Mouse (Mus musculus): ENCODE measurements at regions not wholly inside any gene's neighbourhood (a gene's known extent, or its start where the extent isn't known, plus 50 kb on each side); places are given as distances from the start of the nearest gene placed in this dataset.

DNA sequence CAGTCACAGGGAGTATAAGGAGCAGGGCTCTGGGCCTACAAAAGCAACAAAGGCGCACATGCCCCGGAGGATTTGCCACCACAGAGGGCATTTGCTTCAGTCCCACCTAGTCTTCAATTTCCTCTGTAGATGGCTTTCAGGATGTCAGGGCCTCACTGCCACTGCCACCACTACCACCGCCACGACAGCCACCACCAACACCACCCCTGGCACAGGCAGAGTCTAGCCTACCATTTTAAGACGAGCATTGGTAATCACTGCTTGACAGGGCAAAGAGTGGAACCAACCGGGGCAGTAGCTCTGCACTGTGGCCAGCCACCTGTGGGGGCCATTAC lies 132.3 kb upstream of the Zfp703 start:
- DNase-seq (ENCODE audit: low spot score), result no peak

DNA sequence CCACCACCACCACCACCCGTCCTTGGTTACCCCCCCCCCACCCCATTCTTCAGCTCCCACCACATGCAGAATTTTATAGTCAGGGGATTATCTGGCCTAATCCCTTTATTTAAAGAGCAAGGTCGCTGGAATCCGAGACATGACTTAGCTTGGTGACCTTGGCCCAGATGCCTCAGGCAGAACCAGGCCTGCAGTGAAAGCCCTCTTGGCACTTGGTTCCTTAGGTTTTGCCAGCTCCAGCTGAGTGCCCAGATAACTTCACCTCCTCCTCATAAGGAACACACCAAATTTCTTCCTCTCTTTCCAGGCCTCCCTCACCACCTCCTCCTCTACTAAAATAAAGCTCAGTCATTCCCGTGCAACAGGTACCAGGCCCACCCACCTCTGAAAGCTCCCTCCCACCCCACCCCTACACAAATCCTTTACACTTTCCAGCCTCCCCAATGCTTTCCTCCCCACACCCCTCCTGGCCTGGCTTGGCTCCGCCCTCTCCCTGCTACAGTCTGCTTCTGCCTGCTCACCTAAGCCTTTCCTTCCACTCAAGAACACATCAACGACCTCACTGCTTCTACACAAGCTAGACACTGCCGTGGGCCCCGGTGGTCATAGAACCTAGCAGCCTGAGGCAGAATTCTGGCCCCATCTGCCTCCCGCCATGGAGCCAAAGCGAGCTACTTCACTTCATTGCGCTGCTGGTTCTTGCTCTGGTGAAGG lies 131.5 kb upstream of the Zfp703 start:
- no peak for DNase-seq (ENCODE audit: low spot score)

- DNase-seq (ENCODE audit: low spot score), result no peak
These were observed 130.1 kb upstream of the Zfp703 start for GRCm38 (mm10) chr8:26847009-26847408.

GRCm38 (mm10) chr8:26848098-26848772 lies 128.9 kb upstream of the Zfp703 start:
- no peak for DNase-seq (ENCODE audit: low spot score)

- no peak for DNase-seq (ENCODE audit: low spot score)
These were observed 128.0 kb upstream of the Zfp703 start for GRCm38 (mm10) chr8:26848955-26849684.

DNA sequence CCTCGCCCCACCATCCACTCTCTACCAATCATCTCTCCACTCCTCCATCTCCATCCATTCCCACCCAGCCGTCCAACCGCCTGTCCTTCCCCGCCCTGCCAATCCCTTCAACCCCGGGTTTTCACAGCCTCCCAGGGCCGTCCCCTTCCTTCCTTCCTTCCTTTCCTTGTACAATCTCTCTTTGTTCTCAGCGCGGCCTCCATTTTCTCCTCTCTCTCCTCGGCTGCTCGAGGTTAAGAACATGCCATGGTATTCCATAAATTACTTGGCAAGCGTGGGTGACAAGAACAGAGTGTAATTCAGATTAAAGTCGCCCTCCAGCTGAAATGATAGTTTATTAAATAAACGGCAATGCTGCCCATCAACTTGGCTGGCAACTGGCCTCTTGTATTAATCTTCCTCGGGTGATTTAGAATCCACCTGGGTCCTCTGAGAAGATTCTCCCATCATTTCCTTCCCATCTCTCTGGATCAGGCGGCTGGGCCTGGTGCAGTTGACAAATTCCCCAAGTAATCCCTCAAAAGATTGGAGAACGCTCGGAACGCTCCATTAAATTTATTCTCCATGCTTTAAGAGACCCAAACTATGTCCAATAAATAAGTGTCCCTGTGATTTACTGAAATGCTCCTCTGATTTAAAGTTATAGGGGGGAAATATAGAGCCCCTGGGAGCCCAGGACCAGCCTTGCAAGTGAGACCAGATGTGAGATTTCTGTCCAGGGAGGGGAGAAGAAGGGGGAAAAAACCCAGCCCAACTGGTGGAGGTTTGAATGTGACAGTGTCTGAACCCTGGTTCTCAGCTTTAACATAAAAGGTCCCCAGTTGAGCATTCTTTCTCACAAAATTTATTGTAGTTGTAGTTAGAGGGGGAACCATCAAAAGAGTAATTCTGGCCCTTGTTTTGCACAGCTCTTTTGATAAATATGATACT lies 125.0 kb upstream of the Zfp703 start:
- no peak for DNase-seq (ENCODE audit: low spot score)

GRCm38 (mm10) chr8:26852921-26853320 lies 124.2 kb upstream of the Zfp703 start:
- DNase-seq (ENCODE audit: low spot score), result no peak

DNA sequence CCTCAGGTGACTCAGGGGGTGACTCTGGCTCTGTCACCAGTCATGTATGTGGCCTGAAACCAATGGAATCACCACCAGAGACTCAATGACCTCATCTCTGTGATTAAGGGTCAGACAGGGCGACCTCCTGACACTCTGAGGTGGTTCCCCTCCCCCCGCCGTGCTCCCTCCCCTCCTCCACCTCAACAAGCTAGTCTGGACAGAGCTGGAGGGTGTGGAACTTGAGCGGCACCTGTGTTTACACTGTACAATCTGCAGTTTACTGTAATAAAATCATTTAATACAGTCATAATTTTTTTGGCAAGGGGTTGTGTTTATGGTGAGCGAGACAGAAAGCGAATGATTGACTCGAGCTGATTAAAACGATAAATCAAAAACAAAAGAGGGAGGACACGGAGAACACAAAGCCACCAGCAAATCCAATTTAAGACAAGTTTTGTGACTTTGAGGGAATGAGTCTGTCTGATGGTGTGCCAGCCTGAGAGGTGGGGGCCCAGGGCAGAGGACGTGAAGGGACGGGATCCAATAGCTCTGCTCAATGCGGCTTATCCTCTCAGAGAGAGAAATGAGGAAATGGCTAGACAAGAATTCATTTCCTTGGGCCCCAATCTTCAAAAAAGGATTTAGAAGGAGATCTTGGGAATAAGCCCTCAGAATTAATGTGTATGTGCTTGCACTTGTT lies 122.4 kb upstream of the Zfp703 start:
- no peak for DNase-seq (ENCODE audit: low spot score)

DNA sequence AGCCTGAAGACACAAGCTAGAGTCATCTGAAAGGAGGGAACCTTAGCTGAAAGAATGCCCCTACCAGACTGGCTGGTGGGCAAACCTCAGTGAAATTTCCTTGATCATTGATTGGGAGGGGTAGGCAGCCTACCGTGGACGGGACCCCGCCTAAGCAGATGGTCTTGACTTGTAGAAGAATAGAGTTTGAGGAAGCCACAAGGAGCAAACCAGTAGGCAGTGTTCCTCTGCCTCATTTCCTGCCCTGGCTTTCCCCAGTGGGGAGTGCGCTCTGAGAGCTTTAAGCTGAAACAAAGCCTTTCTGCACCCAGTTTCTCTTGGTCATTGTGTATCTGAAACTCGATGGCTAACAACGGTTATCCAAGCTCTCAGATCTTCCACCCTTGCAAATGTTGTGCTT lies 121.9 kb upstream of the Zfp703 start:
- DNase-seq (ENCODE audit: low spot score), result no peak

DNA sequence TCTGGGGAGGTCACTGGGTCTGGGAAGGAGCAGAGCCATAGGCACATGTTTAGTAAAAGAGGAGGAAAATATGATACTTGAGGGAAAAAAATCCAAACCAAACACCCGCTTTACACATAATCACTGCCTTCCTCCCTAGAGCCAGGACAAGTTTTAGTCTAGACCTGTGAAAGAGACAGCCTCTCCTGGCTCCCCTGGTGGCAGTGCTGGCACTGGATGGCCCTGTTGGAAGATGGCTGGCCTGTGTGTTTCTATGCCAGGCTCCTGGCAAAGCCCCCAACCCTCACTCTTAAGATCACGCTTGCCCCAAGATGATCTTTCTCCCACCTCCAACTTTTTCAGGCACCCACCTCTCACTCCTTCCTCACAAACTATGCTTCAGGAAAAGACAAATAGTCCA lies 112.6 kb upstream of the Zfp703 start:
- no peak for DNase-seq (ENCODE audit: low spot score)

- DNase-seq (ENCODE audit: low spot score), result no peak
These were observed 112.2 kb upstream of the Zfp703 start for GRCm38 (mm10) chr8:26864971-26865370.

GRCm38 (mm10) chr8:26868101-26868848 lies 108.8 kb upstream of the Zfp703 start:
- no peak for DNase-seq (ENCODE audit: low spot score)

DNA sequence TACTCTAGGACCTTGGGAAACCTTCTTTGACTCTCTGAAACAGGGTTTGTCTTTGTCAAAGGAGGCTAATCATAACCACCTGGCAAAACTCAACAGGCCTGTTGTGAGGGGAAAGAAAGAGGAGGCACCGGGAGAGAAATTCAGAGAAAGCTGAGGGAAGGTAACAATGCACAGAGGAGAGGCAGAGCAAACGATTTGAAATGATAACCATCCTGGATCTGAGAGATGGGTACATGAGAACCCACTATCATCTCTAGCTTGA lies 108.3 kb upstream of the Zfp703 start:
- no peak for DNase-seq (ENCODE audit: low spot score)

DNA sequence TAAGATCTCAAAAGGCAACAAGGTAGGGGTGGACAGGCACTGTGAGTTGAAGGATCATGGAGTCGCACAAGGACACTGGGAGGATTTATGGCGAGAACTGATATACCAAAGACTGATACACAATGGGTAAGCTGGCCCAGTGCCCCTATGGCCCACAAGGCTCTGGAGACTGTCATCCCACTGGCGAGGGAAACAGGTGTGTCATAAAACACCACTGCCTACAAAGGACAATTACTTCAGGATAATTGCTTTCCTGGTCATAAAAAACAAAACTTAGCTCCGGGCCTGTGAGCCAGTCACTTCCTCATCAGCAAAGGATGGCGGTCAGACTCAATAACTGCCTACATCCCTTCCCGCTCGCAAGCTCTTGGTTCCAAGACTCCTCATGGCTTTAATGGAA lies 105.3 kb upstream of the Zfp703 start:
- DNase-seq (ENCODE audit: low spot score), result no peak

- DNase-seq (ENCODE audit: low spot score), result no peak
These were observed 104.7 kb upstream of the Zfp703 start for GRCm38 (mm10) chr8:26872382-26872781.

DNA sequence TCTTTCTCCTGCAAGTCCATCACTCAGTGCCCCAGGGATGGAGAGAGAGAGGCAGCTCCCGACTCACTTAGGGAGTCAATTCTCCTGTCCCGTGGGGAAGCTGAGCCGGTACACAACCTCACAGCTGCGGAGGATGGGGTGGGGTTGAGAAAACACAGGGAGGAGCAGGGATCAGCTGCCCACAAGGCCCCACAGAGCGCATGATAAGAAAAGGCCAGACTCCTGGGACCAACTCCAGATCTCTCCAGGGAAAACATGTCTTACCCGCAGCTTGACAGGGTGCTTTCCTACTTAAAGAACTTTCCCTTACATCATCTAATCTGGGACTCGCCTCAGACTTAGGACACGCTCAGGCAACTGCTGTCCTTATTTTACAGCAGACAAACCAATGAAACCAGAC lies 104.3 kb upstream of the Zfp703 start:
- no peak for DNase-seq (ENCODE audit: low spot score)

GRCm38 (mm10) chr8:26880177-26880576 lies 96.9 kb upstream of the Zfp703 start:
- DNase-seq (ENCODE audit: low spot score), result no peak

GRCm38 (mm10) chr8:26881268-26882120 lies 95.6 kb upstream of the Zfp703 start:
- DNase-seq (ENCODE audit: low spot score), result no peak

DNA sequence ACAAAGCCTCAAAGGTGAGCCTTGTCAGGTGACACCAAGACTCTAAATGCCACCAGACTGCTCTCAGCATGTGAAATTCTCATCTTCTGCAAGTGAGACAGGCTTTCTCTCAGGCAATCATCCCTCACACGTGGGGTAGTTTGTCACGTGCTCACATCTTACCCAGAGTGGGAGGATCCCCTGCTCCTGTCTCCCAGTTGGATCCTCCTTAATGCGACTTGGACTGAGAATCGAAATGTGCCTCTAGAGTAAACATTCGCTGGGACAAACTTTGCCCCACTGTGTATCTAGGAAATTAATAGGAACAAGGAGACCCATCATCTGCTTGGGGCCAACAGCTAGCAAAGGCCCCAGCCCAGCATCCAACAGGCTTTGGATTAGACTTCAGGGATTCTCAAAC lies 94.5 kb upstream of the Zfp703 start:
- DNase-seq (ENCODE audit: low spot score), result no peak

DNA sequence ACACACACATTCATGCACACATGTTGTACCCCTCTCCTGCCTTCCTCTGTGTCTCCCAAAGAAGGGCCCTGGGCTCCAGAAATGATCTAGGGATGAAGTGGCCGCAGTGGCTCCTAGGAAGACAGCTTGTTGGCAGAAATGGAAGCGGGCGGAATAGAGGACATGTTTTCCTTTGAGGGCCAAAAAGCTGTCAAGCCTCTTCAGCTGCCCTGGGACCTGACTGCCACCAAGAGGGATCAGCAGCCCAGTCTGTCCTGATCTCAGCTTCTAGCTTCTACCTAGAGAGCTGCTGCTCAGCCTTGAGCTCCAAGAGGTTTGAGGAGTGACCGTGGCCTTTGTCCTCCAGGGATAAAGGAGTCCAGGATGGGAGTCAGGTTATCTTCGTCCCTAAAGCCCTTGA lies 93.8 kb upstream of the Zfp703 start:
- no peak for DNase-seq (ENCODE audit: low spot score)

Data from urinary bladder, adult 2 months (tissue).